10 mouse cellular contexts compared by ENCODE assay signal in genomic region chr6:23886418-23886817, GRCm38 (mm10). TPM values are rescaled to one million over a fixed set of nuclear protein-coding genes. Genes with fewer than 3 reads are reported as not detected.
DNase-seq lines count a peak whose midpoint lies in the region; ATAC-seq and TF ChIP-seq lines count a peak whose summit lies in the region.
"Had no signal": no experiment of that assay in that cellular context is flagged by ENCODE, and none has a peak within 500 bp of the region (broad histone marks: within the 10 kb centered on the region; RNA-seq: fewer than 3 reads in every experiment).

No protein-coding gene starts in this region.

- H3K27me3 ChIP-seq in CH12.LX (replicated peaks) = no peaks in the 10 kb centered on the region
- no peaks in the 10 kb centered on the region for H3K27me3 ChIP-seq in intestine, embryonic 14.5 days (replicated peaks; ENCODE audit: control insufficient read depth, insufficient read depth, low read length)

- no peak overlapping the region for H3K4me3 ChIP-seq in CH12.LX (replicated peaks in 1 of 3; ENCODE audit: low read depth in 2 of 3, low read length in 2 of 3, poor library complexity in 1 of 3)
- no peak overlapping the region for H3K4me3 ChIP-seq in intestine, embryonic 14.5 days (ENCODE audit: low read depth, low read length)
- no peak overlapping the region for H3K4me3 ChIP-seq in lung, adult 2 months (replicated peaks; ENCODE audit: extremely low read depth, low read depth, low read length)
- H3K4me3 ChIP-seq: erythroblast, embryonic 14.5 days had no signal

- H3K36me3 ChIP-seq in CH12.LX (replicated peaks in 1 of 2; ENCODE audit: control insufficient read depth in 1 of 2, insufficient read depth in 1 of 2, low read length in 1 of 2) = no peaks in the 10 kb centered on the region
- H3K36me3 ChIP-seq in intestine, embryonic 14.5 days (ENCODE audit: control insufficient read depth, insufficient read depth, low read length) = no peaks in the 10 kb centered on the region

- H3K9ac ChIP-seq in CH12.LX (ENCODE audit: insufficient read depth, low read depth) = no peak overlapping the region
- no peak overlapping the region for H3K9ac ChIP-seq in intestine, embryonic 14.5 days (ENCODE audit: low read length)

- no peak for TF ChIP-seq EP300 in CH12.LX (IDR thresholded peaks at IDR 0.05; ENCODE audit: low read length)

- peak; percentile 26 to 41 for DNase-seq in cerebellum, postnatal 14 days
- peak; percentile 49 for DNase-seq in CH12.LX (ENCODE audit: extremely low read depth)
- DNase-seq in embryo, embryonic 10.5 days (ENCODE audit: low spot score) = peak; percentile 70
- DNase-seq in intestine, embryonic 14.5 days (ENCODE audit: low spot score) = peak; percentile 52
- DNase-seq in lung, adult 2 months = peak; percentile 40
- peak; percentile 13 for DNase-seq in ovary, postnatal 14 days (ENCODE audit: low spot score)
- DNase-seq in spleen, adult 12 weeks (ENCODE audit: low spot score) = no peak

- H3K9me3 ChIP-seq in CH12.LX (replicated peaks; ENCODE audit: low read length) = no peaks in the 10 kb centered on the region
- no peaks in the 10 kb centered on the region for H3K9me3 ChIP-seq in intestine, embryonic 14.5 days (ENCODE audit: control insufficient read depth, low read length)

- no peaks in the 10 kb centered on the region for H3K79me2 ChIP-seq in CH12.LX (replicated peaks; ENCODE audit: control insufficient read depth, extremely low read depth, insufficient read depth, poor library complexity, severe bottlenecking)

- ATAC-seq in cerebellum, adult (ENCODE audit: insufficient number of reproducible peaks, low FRiP score, low TSS enrichment) = no peak
- no peak for ATAC-seq in intestine, embryonic 14.5 days (replicated peaks; ENCODE audit: low FRiP score, low TSS enrichment, low read depth)

- no peaks in the 10 kb centered on the region for H3K4me1 ChIP-seq in CH12.LX (ENCODE audit: control insufficient read depth in 1 of 2, insufficient read depth in 2 of 2)
- no peaks in the 10 kb centered on the region for H3K4me1 ChIP-seq in intestine, embryonic 14.5 days (replicated peaks; ENCODE audit: control insufficient read depth, insufficient read depth, low read length)
- H3K4me1 ChIP-seq in lung, adult 2 months (ENCODE audit: control insufficient read depth, insufficient read depth, low read length) = no peaks in the 10 kb centered on the region

- peak; percentile 26 for TF ChIP-seq RAD21 in CH12.LX (IDR thresholded peaks at IDR 0.05; ENCODE audit: low read depth, low read length)

- no peak overlapping the region for H3K27ac ChIP-seq in CH12.LX (ENCODE audit: insufficient read depth, low read depth)
- no peak overlapping the region for H3K27ac ChIP-seq in intestine, embryonic 14.5 days (ENCODE audit: low read depth)

- dilution Hi-C loops in CH12.LX (cut with MboI; ENCODE audit: extremely low pct_ligation_motif_present, extremely low pct_unique_long_range_greater_than_20kb, low sequenced_read_pairs) = no loop called here

- no peak overlapping the region for H3K4me2 ChIP-seq in CH12.LX (ENCODE audit: insufficient read depth, low read depth, poor library complexity, severe bottlenecking)
- no peak overlapping the region for H3K4me2 ChIP-seq in intestine, embryonic 14.5 days (ENCODE audit: low read length)

- in situ Hi-C loops in CH12.LX (cut with MboI; ENCODE audit: low pct_ligation_motif_present, low pct_unique_long_range_greater_than_20kb, low sequenced_read_pairs) = no loop called here

- 11% methylated on average over 6 of the region's 6 CpGs for WGBS in intestine, embryonic 14.5 days
- 6% methylated on average over 6 of the region's 6 CpGs for WGBS in lung, adult 2 months

- peak in 1 of 2 experiments; percentile 50; a peak in 2 of 4 replicates for TF ChIP-seq CTCF in CH12.LX (conservative IDR thresholded peaks at IDR 0.05 in 1 of 2, IDR thresholded peaks at IDR 0.05 in 1 of 2; ENCODE audit: low read depth in 2 of 2, low read length in 2 of 2)
- peak; percentile 70 for TF ChIP-seq CTCF in lung, adult 2 months (IDR thresholded peaks at IDR 0.05; ENCODE audit: insufficient read depth, low read length)

- no peak for TF ChIP-seq POLR2A in CH12.LX (IDR thresholded peaks at IDR 0.05; ENCODE audit: low read depth, low read length)
- TF ChIP-seq POLR2A in lung, adult 2 months (IDR thresholded peaks at IDR 0.05; ENCODE audit: borderline replicate concordance, extremely low read depth, low read depth, low read length) = no peak

TF ChIP-seq in CH12.LX, 34 proteins besides CTCF, POLR2A, EP300 and RAD21:
- TF ChIP-seq SMC3 (IDR thresholded peaks at IDR 0.05; ENCODE audit: low read depth, low read length) (peak; percentile 42), JUN (IDR thresholded peaks at IDR 0.05; ENCODE audit: insufficient read depth, low read depth, low read length) (no peak)

RNA-seq across cellular contexts. Expression of gene Cadps2, which starts 47.2 kb away (rescaled TPM):
- total RNA-seq in CH12.LX (2012; rRNA removed) (not detected in 2 replicates), CH12.LX (2014; rRNA removed) (not detected in 2 replicates)
- polyA plus RNA-seq in CH12.LX (2012; ENCODE audit: insufficient read length, low read depth) = not detected in 2 replicates
- polyA plus RNA-seq in intestine, embryonic 14.5 days (2014; fragmentation: Nextera tagmentation; extraction: Ambion mirVana) = 0.74 and 1.2 TPM in 2 replicates
- 9.1 and 10.1 TPM in 2 replicates for polyA plus RNA-seq in lung, adult 2 months (2012; rRNA removed)
- polyA plus RNA-seq: C2C12; erythroblast, embryonic 14.5 days had no signal
